Mouse (Mus musculus) CH12.LX (cell line): Measurements from ENCODE around the gene Gatad2a.

ENCODE experiments used
- CTCF ChIP-seq, 2 experiments: IDR thresholded peaks in 1 of 2; conservative IDR thresholded peaks in 1 of 2; 2 replicates each; pipeline ENCODE4 v1.5.1; 2011 to 2012; ENCODE audit warnings: low read depth in 2 of 2, low read length in 2 of 2, improper control_type of control experiment in 1 of 2, inconsistent platforms in 1 of 2, mild to moderate bottlenecking in 1 of 2, moderate library complexity in 1 of 2
- ELF1 ChIP-seq: IDR thresholded peaks from 2 replicates; pipeline ENCODE4 v1.6.1; 2014; ENCODE audit warnings: low read depth, mild to moderate bottlenecking, inconsistent platforms, low read length, improper control_type of control experiment
- KAT2A ChIP-seq: IDR thresholded peaks from 2 replicates; pipeline ENCODE4 v1.6.1; 2012; ENCODE audit warnings: low read length, improper control_type of control experiment, inconsistent platforms; ENCODE audit not compliant: insufficient replicate concordance
- MAFK ChIP-seq: IDR thresholded peaks from 2 replicates; pipeline ENCODE4 v1.6.1; 2011; ENCODE audit warnings: low read length, improper control_type of control experiment; ENCODE audit not compliant: insufficient replicate concordance
- MAX ChIP-seq: IDR thresholded peaks from 2 replicates; pipeline ENCODE4 v1.6.1; 2011; ENCODE audit warnings: low read length, improper control_type of control experiment
- MYC ChIP-seq: IDR thresholded peaks from 2 replicates; pipeline ENCODE4 v1.6.1; 2011; ENCODE audit warnings: low read depth, mild to moderate bottlenecking, improper control_type of control experiment, low read length
- NELFE ChIP-seq: IDR thresholded peaks from 2 replicates; pipeline ENCODE4 v1.6.1; 2011; ENCODE audit warnings: low read depth, low read length, improper control_type of control experiment
- NRF1 ChIP-seq: IDR thresholded peaks from 2 replicates; pipeline ENCODE4 v1.6.1; 2014; ENCODE audit warnings: low read depth, mild to moderate bottlenecking, inconsistent platforms, low read length, improper control_type of control experiment, moderate library complexity
- POLR2A ChIP-seq: IDR thresholded peaks from 2 replicates; pipeline ENCODE4 v1.6.1; 2011; ENCODE audit warnings: low read depth, mild to moderate bottlenecking, improper control_type of control experiment, low read length
- SMC3 ChIP-seq: IDR thresholded peaks from 2 replicates; pipeline ENCODE4 v1.6.1; 2011; ENCODE audit warnings: low read depth, low read length, improper control_type of control experiment
- TBP ChIP-seq: conservative IDR thresholded peaks from 2 replicates; pipeline ENCODE4 v1.6.1; 2011; ENCODE audit warnings: low read depth, low read length, improper control_type of control experiment
- TCF12 ChIP-seq: IDR thresholded peaks from 2 replicates; pipeline ENCODE4 v1.6.1; 2014; ENCODE audit warnings: low read depth, mild to moderate bottlenecking, inconsistent platforms, low read length, improper control_type of control experiment
- ZKSCAN1 ChIP-seq: IDR thresholded peaks from 2 replicates; pipeline ENCODE4 v1.6.1; 2012; ENCODE audit warnings: low read depth, inconsistent platforms, low read length, improper control_type of control experiment, borderline replicate concordance
- ZNF384 ChIP-seq: IDR thresholded peaks from 2 replicates; pipeline ENCODE4 v1.6.1; 2012; ENCODE audit warnings: low read depth, low read length, improper control_type of control experiment, inconsistent platforms

DNA sequence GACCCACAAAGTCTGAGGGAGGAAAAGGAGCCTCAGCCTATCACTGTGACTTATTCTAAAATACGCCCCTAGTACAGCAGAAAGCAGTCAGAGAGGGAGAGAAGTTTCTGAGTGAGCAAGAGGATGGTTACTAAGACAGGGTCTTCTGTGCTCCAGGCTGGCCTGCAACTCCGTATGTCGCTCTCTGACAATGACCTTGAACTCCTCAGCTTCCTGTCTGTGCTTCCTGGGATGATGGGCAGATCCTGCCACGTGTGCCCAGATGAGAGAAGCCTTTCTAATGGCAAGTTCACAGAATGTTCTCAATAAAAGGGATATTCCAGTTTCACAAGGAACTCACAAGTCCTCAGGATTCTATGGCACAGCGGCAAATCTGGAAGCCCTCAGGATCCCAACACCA lies 61.6 kb downstream of the Gatad2a start:
- TF ChIP-seq POLR2A (no peak), SMC3 (no peak), CTCF (conservative IDR thresholded peaks at IDR 0.05 in 1 of 2, IDR thresholded peaks at IDR 0.05 in 1 of 2; ENCODE audit: low read depth in 2 of 2, low read length in 2 of 2) (no peak), KAT2A (no peak), ELF1 (no peak), MAX (no peak), ZKSCAN1 (no peak), ZNF384 (no peak), MAFK (no peak), MYC (no peak), NRF1 (no peak), TCF12 (no peak), TBP (no peak), NELFE (no peak)
